Mouse (Mus musculus) lung, adult 2 months (tissue): ENCODE results near the gene Rap1gap.

ENCODE experiments used
- CTCF ChIP-seq: fragments of 200-500 bp; IDR thresholded peaks from 2 replicates; pipeline ENCODE4 v1.5.1; 2011; ENCODE audit warnings: mild to moderate bottlenecking, low read length, control low read depth; ENCODE audit not compliant: insufficient read depth
- POLR2A ChIP-seq: fragments of 200-500 bp; IDR thresholded peaks from 2 replicates; pipeline ENCODE4 v1.6.1; 2011; ENCODE audit warnings: low read depth, mild to moderate bottlenecking, control low read depth, low read length, borderline replicate concordance; ENCODE audit errors: extremely low read depth

GRCm38 (mm10) chr4:137707216-137707990, 42.9 kb downstream of the Rap1gap start:
- no peak for TF ChIP-seq CTCF
- TF ChIP-seq POLR2A = peak; percentile 38; the same call in 1 of the 2 replicates
